Mouse (Mus musculus) thymus, adult 2 months (tissue): ENCODE data around the gene Tmem150b.

ENCODE experiments used
- CTCF ChIP-seq: fragments of 200-500 bp; IDR thresholded peaks from 2 replicates; pipeline ENCODE4 v1.5.1; 2012; ENCODE audit warnings: mild to moderate bottlenecking, control low read depth, low read length, moderate library complexity, borderline replicate concordance; ENCODE audit not compliant: control insufficient read depth, poor library complexity, insufficient read depth; ENCODE audit errors: extremely low read depth
- POLR2A ChIP-seq: fragments of 200-500 bp; IDR thresholded peaks from 2 replicates; pipeline ENCODE4 v1.6.1; 2012; ENCODE audit warnings: mild to moderate bottlenecking, low read length, control low read depth, moderate library complexity; ENCODE audit not compliant: control insufficient read depth, poor library complexity, insufficient read depth; ENCODE audit errors: extremely low read depth

- no peak for TF ChIP-seq CTCF
- no peak for TF ChIP-seq POLR2A
These were observed 23.3 kb upstream of the Tmem150b start for GRCm38 (mm10) chr7:4748321-4748720.
